Mouse (Mus musculus): Measurements from ENCODE around the gene Nova2. TPM values are rescaled to one million over a fixed set of nuclear protein-coding genes. Genes with fewer than 3 reads are reported as not detected.

Nova2 gene
- total and polyA plus RNA-seq, 3 experiments = 1.9 to 4.6 (median 3.5) TPM

- DNase-seq = no peak
These were observed 60.8 kb downstream of the Nova2 start for GRCm38 (mm10) chr7:18986503-18986902.

GRCm38 (mm10) chr7:18987100-18987499 is 61.4 kb downstream of the Nova2 start, which contains the start of gene Nanos2:
TSS of gene Nanos2 (plus strand) at chr7:18987400.
- DNase-seq = no peak

GRCm38 (mm10) chr7:18987747-18988146 is 62.1 kb downstream of the Nova2 start:
- no peak for DNase-seq

GRCm38 (mm10) chr7:18988780-18989179 is 63.1 kb downstream of the Nova2 start:
- DNase-seq = no peak

GRCm38 (mm10) chr7:18989995-18990394 is 64.3 kb downstream of the Nova2 start:
- no peak for DNase-seq

- peak; percentile 99 for DNase-seq
These were observed 65.1 kb downstream of the Nova2 start, which contains the start of gene Mypop for GRCm38 (mm10) chr7:18990601-18991295. TSS of gene Mypop (plus strand) at chr7:18991245.

GRCm38 (mm10) chr7:18991660-18992293 is 66.1 kb downstream of the Nova2 start:
- DNase-seq = peak; percentile 51

GRCm38 (mm10) chr7:18992294-18992675 is 66.6 kb downstream of the Nova2 start:
- DNase-seq = peak; percentile 52

GRCm38 (mm10) chr7:18993036-18993435 is 67.3 kb downstream of the Nova2 start:
- no peak for DNase-seq

- no peak for DNase-seq
These were observed 73.1 kb downstream of the Nova2 start for GRCm38 (mm10) chr7:18998835-18999234.

- no peak for DNase-seq
These were observed 74.7 kb downstream of the Nova2 start for GRCm38 (mm10) chr7:19000421-19000820.

- peak; percentile 66 for DNase-seq
These were observed 75.5 kb downstream of the Nova2 start for GRCm38 (mm10) chr7:19001066-19001806.

- no peak for DNase-seq
These were observed 76.1 kb downstream of the Nova2 start for GRCm38 (mm10) chr7:19001807-19002085.

- no peak for DNase-seq
These were observed 76.4 kb downstream of the Nova2 start for GRCm38 (mm10) chr7:19002115-19002514.

GRCm38 (mm10) chr7:19002848-19003498 is 77.3 kb downstream of the Nova2 start:
- DNase-seq = peak; percentile 85

GRCm38 (mm10) chr7:19003902-19004630 is 78.4 kb downstream of the Nova2 start, which contains the start of gene Irf2bp1:
TSS of gene Irf2bp1 (plus strand) at chr7:19004044.
- DNase-seq = peak; percentile 95

- peak; percentile 68 for DNase-seq
These were observed 79.0 kb downstream of the Nova2 start for GRCm38 (mm10) chr7:19004631-19005079.

GRCm38 (mm10) chr7:19005417-19006121 is 79.9 kb downstream of the Nova2 start:
- no peak for DNase-seq

- DNase-seq = peak; percentile 82
These were observed 80.8 kb downstream of the Nova2 start for GRCm38 (mm10) chr7:19006476-19006875.

- DNase-seq = no peak
These were observed 81.6 kb downstream of the Nova2 start for GRCm38 (mm10) chr7:19007026-19007977.

Measured in adrenal gland, adult 2 months (tissue).